Mouse (Mus musculus) embryo, embryonic 10.5 days (tissue): ENCODE measurements around the gene Cnih2.
A peak's percentile ranks its signal among the peaks of the same experiment; 100 is the strongest.
"Not testable (repeated sequence)": the region's sequence is repeated elsewhere in the genome, so short reads cannot be mapped to it uniquely, and the experiment has no call there.

Experiments
- DNase-seq: peaks from one replicate; pipeline ENCODE4 v3.0.0-alpha.2; 2015; ENCODE audit warnings: low spot score

Gene Cnih2

GRCm38 (mm10) chr19:5094243-5094632 is 4.1 kb downstream of the Cnih2 start:
- peak; percentile 98 for DNase-seq

DNA sequence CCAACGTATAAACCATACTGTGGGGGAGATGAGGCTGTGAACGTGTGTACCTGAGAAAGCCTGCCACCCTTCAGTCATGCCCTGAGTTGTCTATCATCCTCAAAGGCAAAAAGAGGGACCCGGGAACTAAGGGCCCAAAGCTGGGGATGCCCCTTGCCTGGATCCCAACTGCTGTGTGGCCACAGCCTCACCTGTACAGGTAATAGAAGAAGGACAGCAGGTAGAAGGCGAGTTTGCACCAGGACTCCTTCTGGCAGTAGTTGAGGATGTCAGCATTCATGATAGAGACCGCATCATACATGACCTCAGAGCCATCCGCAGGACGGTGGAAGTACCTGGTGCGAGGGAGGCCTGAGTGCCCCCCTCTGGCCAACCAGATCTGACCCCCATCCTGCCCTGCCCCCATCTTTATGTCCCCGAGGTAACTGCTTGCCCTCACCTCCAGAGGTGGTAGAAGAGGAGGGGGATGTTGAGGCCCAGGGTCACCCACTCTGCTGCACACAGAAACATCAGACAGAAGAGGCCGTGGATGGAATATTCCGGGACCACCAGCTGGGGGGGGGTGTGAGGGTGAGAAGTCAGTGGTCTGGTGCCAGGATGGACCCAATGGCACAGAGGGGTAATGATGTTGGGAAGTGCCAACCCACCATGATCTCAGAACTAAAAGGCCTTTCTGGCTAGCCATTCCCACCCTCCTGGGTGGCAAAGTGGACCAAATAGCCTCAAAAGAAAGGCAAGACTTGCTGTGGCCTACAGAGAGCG is 4.7 kb downstream of the Cnih2 start:
- no peak for DNase-seq

GRCm38 (mm10) chr19:5092083-5092482 is 6.2 kb downstream of the Cnih2 start:
- no peak for DNase-seq

- no peak for DNase-seq
Observed at GRCm38 (mm10) chr19:5089324-5089723, 9.0 kb downstream of the Cnih2 start.

DNA sequence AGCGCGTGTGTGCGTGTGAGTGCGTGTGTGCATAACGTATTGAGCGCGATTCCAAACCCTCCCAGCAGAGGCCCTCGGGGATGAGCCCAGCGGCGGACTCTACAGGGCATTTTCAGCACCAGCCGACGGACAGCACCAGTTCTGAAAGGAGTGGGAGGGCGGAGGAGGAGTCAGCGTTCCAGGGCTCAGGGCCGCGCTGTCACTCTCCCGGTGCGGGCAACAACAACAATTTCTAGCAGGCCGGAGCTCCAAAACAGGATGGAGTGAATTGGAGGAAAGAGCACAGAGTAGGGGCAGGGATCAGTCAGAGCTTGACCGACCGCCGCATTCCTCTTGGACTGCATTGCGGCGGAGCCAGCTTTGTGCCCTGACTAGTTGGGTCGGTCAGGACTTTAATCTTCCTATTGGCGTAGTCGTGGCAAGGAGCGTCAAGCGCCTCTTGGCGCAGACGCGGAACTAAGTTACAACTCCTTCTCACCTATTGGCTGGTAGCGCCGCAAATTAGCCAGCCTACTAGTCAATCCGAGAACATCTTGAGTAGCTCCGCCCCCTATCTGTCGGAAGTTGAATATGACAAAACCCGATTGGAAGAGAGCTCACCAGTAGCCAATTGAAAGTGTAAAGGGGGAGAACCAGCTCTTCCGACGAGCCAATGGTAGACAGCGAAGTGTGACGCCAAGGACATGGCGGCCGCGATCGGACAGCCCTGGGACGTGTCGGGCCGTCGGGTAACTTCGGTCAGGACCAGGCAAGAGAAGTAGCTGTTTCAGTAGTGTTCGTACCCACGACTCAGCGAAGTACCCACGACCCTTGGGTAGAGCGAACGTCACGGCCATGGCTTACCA is 10.2 kb downstream of the Cnih2 start, which contains the start of gene Yif1a:
Gene Yif1a, plus strand, starts transcription at position 655 of the 845 bp plus-strand sequence.
- peak; percentile 99 for DNase-seq

DNA sequence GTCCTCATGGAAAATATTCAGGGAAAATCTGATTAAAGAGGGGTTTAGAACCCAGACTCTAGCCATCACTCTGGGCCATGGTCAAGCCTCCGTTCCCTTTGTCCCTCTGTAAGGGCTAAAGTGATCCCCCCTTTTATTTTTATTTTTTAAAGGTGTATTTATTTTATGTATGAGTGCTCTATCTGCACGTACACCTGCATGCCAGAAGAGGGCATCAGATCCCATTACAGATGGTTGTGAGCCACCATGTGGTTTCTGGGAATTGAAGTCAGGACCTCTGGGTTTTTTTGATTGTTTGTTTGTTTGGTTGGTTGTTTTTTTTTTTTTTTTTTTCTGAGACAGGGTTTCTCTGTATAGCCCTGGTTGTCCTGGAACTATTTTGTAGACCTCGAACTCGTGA is 11.8 kb downstream of the Cnih2 start:
- not testable (repeated sequence) for DNase-seq

- DNase-seq, result no peak
Observed at GRCm38 (mm10) chr19:5085145-5085863, 13.0 kb downstream of the Cnih2 start, which contains the start of gene Tmem151a. Gene Tmem151a, minus strand, starts transcription at chr19:5085531.

DNA sequence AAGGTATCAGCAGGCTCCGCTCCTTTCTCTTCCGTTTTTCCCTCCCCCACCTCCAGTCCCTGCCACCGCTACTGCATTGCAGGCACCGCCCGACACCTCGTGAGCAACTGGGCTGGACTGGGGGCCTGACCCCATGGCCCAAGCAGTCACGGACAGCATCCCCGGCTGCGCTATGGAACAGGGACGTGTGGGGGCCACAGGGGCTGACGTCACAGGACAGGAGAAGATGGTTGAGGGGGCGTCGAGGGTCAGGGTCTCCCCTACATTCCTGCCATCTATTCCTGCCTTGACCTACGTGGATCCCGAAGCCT is 13.5 kb downstream of the Cnih2 start:
- DNase-seq, result no peak

DNA sequence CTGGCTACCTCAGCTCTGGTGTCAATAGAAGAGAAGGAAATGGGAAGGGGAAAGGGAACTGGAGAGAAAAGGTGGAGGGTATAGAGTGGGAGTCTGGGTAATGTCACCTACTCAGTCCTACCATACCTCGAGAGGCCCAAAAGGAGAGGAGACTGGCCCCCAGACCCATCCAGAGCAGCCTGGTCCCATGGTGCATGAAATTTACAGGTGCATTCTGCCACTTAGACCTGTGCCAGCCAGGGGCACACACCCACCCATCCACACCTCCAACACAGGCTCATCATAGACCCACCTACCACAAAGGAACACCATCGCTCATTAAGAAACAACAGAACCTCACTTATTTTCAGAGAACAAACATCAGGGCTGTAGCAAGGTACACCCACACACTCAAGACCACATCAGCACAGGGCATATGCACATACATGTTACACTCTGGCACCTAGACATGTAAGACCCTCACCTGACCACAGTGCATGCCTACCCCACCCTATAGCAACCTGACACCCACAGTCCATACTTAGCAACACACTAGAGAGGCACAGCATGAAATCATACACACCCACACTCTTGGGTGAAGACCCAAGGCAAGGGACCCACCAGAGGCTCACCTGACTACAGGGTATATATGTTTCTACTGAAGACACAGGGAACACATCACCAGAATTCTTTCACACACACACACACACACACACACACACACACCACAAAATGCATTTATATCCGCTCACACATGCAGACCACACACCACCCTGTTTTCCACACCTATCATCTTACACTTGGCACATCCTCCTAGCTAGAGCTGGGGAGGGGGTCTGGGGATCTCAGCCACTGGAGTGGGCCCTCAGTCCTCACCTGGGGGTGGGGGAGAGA is 14.1 kb downstream of the Cnih2 start:
- DNase-seq, result no peak

GRCm38 (mm10) chr19:5082596-5082995 is 15.7 kb downstream of the Cnih2 start:
- no peak for DNase-seq

DNA sequence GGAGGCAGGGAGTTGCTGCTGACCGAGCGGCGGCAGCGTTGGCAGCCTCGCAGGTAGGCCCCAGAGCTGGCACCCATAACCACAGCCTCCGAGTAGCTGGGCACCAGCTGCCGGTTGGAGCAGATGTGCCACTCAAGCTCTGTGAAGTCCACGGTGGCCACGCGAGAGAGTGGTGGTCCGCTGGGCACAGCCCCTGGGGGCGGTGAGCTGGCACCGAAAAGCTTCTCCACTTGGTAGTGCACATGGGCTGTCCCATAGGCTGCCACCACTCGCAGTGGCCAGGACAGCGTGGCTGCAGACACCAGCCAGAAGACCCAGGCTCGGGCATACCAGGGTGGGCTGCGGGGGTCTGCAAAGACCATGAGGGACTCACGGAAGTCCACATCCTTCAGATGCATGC is 16.3 kb downstream of the Cnih2 start:
- DNase-seq, result no peak

DNA sequence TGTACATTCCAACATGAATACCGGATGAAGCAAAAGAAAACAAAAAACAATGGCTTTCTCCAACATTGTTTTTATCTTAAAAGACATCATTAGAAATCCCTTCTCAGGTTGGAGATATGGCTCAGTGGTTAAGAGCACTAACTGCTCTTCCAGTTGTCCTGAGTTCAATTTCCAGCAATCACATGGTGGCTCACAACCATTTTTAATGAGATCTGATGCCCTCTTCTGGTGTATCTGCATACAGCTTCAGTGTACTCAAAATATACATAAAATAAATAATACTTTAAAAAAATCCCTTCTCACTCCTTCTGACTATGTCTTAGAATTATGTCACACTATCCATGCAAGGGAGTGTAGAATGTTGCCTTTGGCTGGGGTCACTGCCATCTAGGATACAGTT is 19.0 kb downstream of the Cnih2 start:
- no peak for DNase-seq

DNA sequence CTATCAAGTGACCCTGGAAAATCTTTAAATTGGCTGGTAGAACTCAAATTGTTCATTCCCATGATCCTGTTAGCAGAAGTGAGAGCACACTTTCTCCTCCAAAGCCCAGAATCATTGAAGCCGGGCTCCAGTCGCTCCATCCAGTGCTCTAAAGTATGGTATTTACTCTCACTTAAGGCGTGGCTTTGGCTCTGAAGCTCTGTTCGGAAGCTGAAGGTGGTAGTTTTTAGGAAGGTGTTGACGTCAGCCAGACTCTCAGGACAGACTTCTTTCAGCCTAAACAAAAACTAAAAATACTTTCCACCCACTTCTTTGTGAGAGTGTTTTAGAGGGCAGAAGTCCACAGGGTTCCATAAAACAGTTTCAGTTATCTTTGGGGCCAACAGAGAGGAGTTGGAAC is 24.8 kb downstream of the Cnih2 start:
- DNase-seq, result no peak

- peak; percentile 91 for DNase-seq
Observed at GRCm38 (mm10) chr19:5073028-5073427, 25.3 kb downstream of the Cnih2 start.

- peak; percentile 84 for DNase-seq
Observed at GRCm38 (mm10) chr19:5072389-5073019, 25.8 kb downstream of the Cnih2 start.

DNA sequence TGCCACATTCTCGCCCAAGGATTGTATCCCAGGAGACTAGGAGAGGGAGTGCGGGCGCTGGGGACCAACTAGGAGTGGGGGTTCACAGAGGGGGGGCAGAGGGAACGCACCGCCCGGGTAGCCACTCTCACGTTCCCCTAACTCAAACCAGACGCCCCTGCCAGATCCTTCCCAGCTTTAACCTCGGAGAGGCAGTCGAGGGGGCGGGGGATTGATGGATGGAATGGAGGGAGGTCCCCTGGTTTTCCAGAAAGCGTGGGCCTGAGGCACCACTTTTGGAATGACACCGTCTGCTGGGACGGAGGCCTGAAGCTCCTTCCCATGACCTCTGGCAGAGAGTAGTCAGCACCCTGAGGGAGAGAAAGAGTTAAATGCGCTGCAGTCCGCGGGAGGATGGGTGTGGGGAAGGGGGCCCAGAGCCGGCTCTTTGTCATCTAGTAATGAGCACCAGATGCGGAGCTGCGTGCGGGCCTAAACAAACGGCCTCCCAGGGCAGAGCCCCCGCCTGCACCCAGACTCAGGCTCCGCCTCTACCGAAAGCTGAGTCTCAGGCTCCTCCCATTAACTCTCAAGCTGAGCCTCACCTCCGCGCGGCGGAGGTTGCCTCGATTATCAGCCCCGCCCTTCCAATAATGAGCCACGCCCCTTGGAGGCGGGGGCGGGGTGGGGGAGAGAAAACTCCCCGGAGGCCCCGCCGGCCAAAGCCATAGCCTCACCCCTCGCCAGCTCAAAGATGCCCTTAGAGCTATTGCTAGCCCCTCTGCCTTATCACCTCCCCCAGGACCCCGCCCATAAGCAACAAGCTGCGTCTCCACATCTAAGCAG is 26.6 kb downstream of the Cnih2 start:
- DNase-seq, result peak; percentile 96

DNA sequence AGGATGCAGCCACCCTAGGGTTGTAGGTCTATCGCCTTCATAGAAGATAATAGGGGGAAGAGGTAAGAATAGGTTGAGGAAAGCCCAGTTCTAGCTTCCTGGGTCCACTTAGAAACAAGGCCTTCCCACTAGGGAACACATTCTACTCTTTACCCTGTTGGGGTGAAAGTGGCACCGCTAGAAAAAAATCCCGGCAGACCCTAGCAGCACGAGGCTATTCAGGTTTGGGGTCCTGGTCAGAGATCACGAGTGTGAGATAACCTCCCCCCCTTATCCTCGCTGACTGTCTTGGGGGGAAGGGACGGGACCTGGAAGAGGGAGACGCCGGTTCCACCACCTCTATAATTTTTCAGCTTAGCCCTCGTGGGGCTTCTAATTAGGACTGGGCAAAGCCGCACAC is 27.2 kb downstream of the Cnih2 start:
- no peak for DNase-seq

GRCm38 (mm10) chr19:5069978-5070377 is 28.3 kb downstream of the Cnih2 start:
- no peak for DNase-seq

- DNase-seq, result no peak
Observed at GRCm38 (mm10) chr19:5069486-5069885, 28.8 kb downstream of the Cnih2 start.

- DNase-seq, result no peak
Observed at GRCm38 (mm10) chr19:5068570-5069234, 29.6 kb downstream of the Cnih2 start.
